Mouse (Mus musculus) Patski (cell line): Measurements from ENCODE around the gene Mettl17. TPM values are rescaled to one million over a fixed set of nuclear protein-coding genes. Genes with fewer than 3 reads are reported as not detected.

Experiments
- ATAC-seq: fragments of 100-300 bp; one replicate; pipeline ENCODE4 v1.8.0; 2021
- CTCF ChIA-PET: fragments of 350-600 bp; sonication (Branson Sonifier 250); formaldehyde crosslinking; loops from one replicate; lab custom pipeline; 2022; ENCODE audit warnings: inconsistent platforms; lab: Charles Lee
- POLR2A ChIA-PET: fragments of 350-600 bp; sonication (Branson Sonifier 250); formaldehyde crosslinking; loops from one replicate; lab custom pipeline; 2022; ENCODE audit warnings: antibody characterized with exemption, inconsistent platforms; lab: Charles Lee
- DNase-seq: peaks from one replicate; pipeline ENCODE4 v3.0.0-alpha.2; 2011; ENCODE audit warnings: low read depth, low spot score
- H3K27me3 ChIP-seq: fragments of 371-371 bp; one replicate; pipeline ENCODE4 v1.5.1; 2021
- CTCF ChIP-seq: fragments of 100-300 bp; IDR thresholded peaks from one replicate; pipeline ENCODE4 v1.5.1; 2021
- in situ Hi-C: fragments of 300-500 bp; cut with MboI; formaldehyde crosslinking; loops from 3 replicates; pipeline ENCODE4 v1.11.1; 2018; ENCODE audit warnings: low pct_unique_long_range_greater_than_20kb, mixed read lengths
- polyA plus RNA-seq: library from polyadenylated mRNA; unstranded; gene quantifications from one replicate; pipeline ENCODE4 v1.2.3, GENCODE M21; 2021

Mettl17 gene
- polyA plus RNA-seq, 1 experiment from 2014 or later, result 27.5 TPM

- ChIA-PET CTCF (interaction anchor here (0.8 to 1.2 kb wide), 4 partner anchors 9 to 50 kb away, joined by 3 to 4 read pairs (median 3); no protein-coding TSS in a partner anchor), POLR2A (no interaction called here)
- peaks cover 20% of the 10 kb centered on the region for H3K27me3 ChIP-seq
- no peak for ATAC-seq
- no peak for DNase-seq
- in situ Hi-C loops, result no loop called here
- no peak for TF ChIP-seq CTCF
Measured at GRCm38 (mm10) chr14:51912391-51913061, 27.9 kb downstream of the Mettl17 start.

- peaks cover 20% of the 10 kb centered on the region for H3K27me3 ChIP-seq
- in situ Hi-C loops, result no loop called here
- ChIA-PET POLR2A (no interaction called here), CTCF (interaction anchor here (1.0 to 1.3 kb wide), 3 partner anchors 9 to 46 kb away, joined by 3 to 6 read pairs (median 4); no protein-coding TSS in a partner anchor)
- peak; percentile 22 for ATAC-seq
- TF ChIP-seq CTCF, result no peak
- DNase-seq, result no peak
Measured at GRCm38 (mm10) chr14:51913062-51913959, 28.7 kb downstream of the Mettl17 start.

- ATAC-seq (no peak), DNase-seq (no peak)
- POLR2A ChIA-PET, result no interaction called here
- CTCF ChIA-PET, result interaction anchor here (1.3 kb wide), 1 partner anchor 9 kb away, joined by 6 read pairs; no protein-coding TSS in a partner anchor
- in situ Hi-C loops, result no loop called here
- no peak for TF ChIP-seq CTCF
- peaks cover 20% of the 10 kb centered on the region for H3K27me3 ChIP-seq
Measured at GRCm38 (mm10) chr14:51913960-51914762, 29.5 kb downstream of the Mettl17 start, which contains the start of gene Ndrg2. Gene Ndrg2, minus strand, starts transcription at chr14:51914158.

- POLR2A ChIA-PET, result no interaction called here
- CTCF ChIA-PET, result interaction anchor here (1.3 kb wide), 1 partner anchor 10 kb away, joined by 6 read pairs; no protein-coding TSS in a partner anchor
- in situ Hi-C loops, result no loop called here
- TF ChIP-seq CTCF, result no peak
- peaks cover 12% of the 10 kb centered on the region for H3K27me3 ChIP-seq
- no peak for DNase-seq
- ATAC-seq, result no peak
Measured at GRCm38 (mm10) chr14:51915030-51915429, 30.4 kb downstream of the Mettl17 start.

GRCm38 (mm10) chr14:51916539-51916938 is 31.9 kb downstream of the Mettl17 start:
- ChIA-PET CTCF (interaction anchor here (1.2 to 1.5 kb wide), 2 partner anchors 12 to 13 kb away, joined by 3 to 4 read pairs; no protein-coding TSS in a partner anchor), POLR2A (no interaction called here)
- no peak for TF ChIP-seq CTCF
- H3K27me3 ChIP-seq, result peaks cover 8% of the 10 kb centered on the region
- in situ Hi-C loops, result no loop called here
- no peak for ATAC-seq
- no peak for DNase-seq

GRCm38 (mm10) chr14:51918125-51918524 is 33.5 kb downstream of the Mettl17 start, which contains the start of gene Tppp2:
Gene Tppp2, plus strand, starts transcription at chr14:51918425.
- TF ChIP-seq CTCF, result no peak
- ATAC-seq, result no peak
- no peak for DNase-seq
- peaks cover 6% of the 10 kb centered on the region for H3K27me3 ChIP-seq
- ChIA-PET CTCF (interaction anchor here (0.6 kb wide), 1 partner anchor 47 kb away, joined by 3 read pairs; no protein-coding TSS in a partner anchor), POLR2A (no interaction called here)
- in situ Hi-C loops, result no loop called here

GRCm38 (mm10) chr14:51918966-51919365 is 34.3 kb downstream of the Mettl17 start:
- H3K27me3 ChIP-seq, result peaks cover 5% of the 10 kb centered on the region
- in situ Hi-C loops, result no loop called here
- no peak for ATAC-seq
- TF ChIP-seq CTCF, result no peak
- DNase-seq, result no peak
- ChIA-PET CTCF (no interaction called here), POLR2A (no interaction called here)

- in situ Hi-C loops, result no loop called here
- H3K27me3 ChIP-seq, result no peaks in the 10 kb centered on the region
- DNase-seq (no peak), ATAC-seq (no peak)
- POLR2A ChIA-PET, result no interaction called here
- TF ChIP-seq CTCF, result no peak
- CTCF ChIA-PET, result no interaction called here
Measured at GRCm38 (mm10) chr14:51921759-51922570, 37.3 kb downstream of the Mettl17 start.

GRCm38 (mm10) chr14:51922571-51922865 is 37.9 kb downstream of the Mettl17 start, which contains the start of gene Rnase13:
Gene Rnase13, minus strand, starts transcription at chr14:51922773.
- DNase-seq (no peak), ATAC-seq (no peak)
- in situ Hi-C loops, result no loop called here
- ChIA-PET POLR2A (no interaction called here), CTCF (no interaction called here)
- H3K27me3 ChIP-seq, result no peaks in the 10 kb centered on the region
- TF ChIP-seq CTCF, result no peak
